Mouse (Mus musculus) forebrain, embryonic 11.5 days (tissue): ENCODE data around the gene Esp22. TPM values are rescaled to one million over a fixed set of nuclear protein-coding genes. Genes with fewer than 3 reads are reported as not detected.
"Not testable (repeated sequence)": the region's sequence is repeated elsewhere in the genome, so short reads cannot be mapped to it uniquely, and the experiment has no call there.

Source experiments
- ATAC-seq: fragments of 200-750 bp; cut with Nextera tagmentation; replicated peaks from 2 replicates; pipeline ENCODE4 v1.8.0; 2017; ENCODE audit warnings: moderate TSS enrichment; ENCODE audit not compliant: low FRiP score
- DNase-seq: peaks from one replicate; pipeline ENCODE4 v3.0.0-alpha.2; 2017; ENCODE audit warnings: low spot score
- H3K27ac ChIP-seq: fragments of 300-500 bp; sonication (generic); 2 replicates; pipeline ENCODE4 v1.5.1; 2014; ENCODE audit warnings: low read depth, low read length
- H3K27me3 ChIP-seq: fragments of 300-500 bp; sonication (generic); 2 replicates; pipeline ENCODE4 v1.6.1; 2014; ENCODE audit warnings: mild to moderate bottlenecking, low read length, mixed read lengths; ENCODE audit not compliant: control insufficient read depth, insufficient read depth
- H3K36me3 ChIP-seq: fragments of 300-500 bp; sonication (generic); 2 replicates; pipeline ENCODE4 v1.6.1; 2014; ENCODE audit warnings: mild to moderate bottlenecking, low read length, moderate library complexity, mixed read lengths; ENCODE audit not compliant: control insufficient read depth, insufficient read depth
- H3K4me1 ChIP-seq: fragments of 300-500 bp; sonication (generic); replicated peaks from 2 replicates; pipeline ENCODE4 v1.6.1; 2014; ENCODE audit warnings: low read length, mixed read lengths; ENCODE audit not compliant: control insufficient read depth, insufficient read depth
- H3K4me2 ChIP-seq: fragments of 300-500 bp; sonication (generic); 2 replicates; pipeline ENCODE4 v1.6.1; 2014; ENCODE audit warnings: low read depth, mild to moderate bottlenecking, low read length, moderate library complexity, mixed read lengths; ENCODE audit not compliant: severe bottlenecking
- H3K4me3 ChIP-seq: fragments of 300-500 bp; sonication (generic); 2 replicates; pipeline ENCODE4 v1.5.1; 2014; ENCODE audit warnings: low read depth, low read length
- H3K9ac ChIP-seq: fragments of 300-500 bp; sonication (generic); 2 replicates; pipeline ENCODE4 v1.6.1; 2014; ENCODE audit warnings: low read length
- H3K9me3 ChIP-seq: fragments of 300-500 bp; sonication (generic); 2 replicates; pipeline ENCODE4 v1.6.1; 2016; ENCODE audit warnings: low read length, mixed read lengths; ENCODE audit not compliant: control insufficient read depth
- WGBS: fragments of 180-500 bp; shearing (Covaris S2); extraction: QIAGEN DNeasy Blood & Tissue Kit; methylation state at CpG from one replicate; pipeline ENCODE4 v1.1.7; 2014; 5-methylcytosine and 5-hydroxymethylcytosine counted together
- polyA plus RNA-seq: library from polyadenylated mRNA; unstranded; fragments of >200 nt; fragmentation: Nextera tagmentation; extraction: Ambion mirVana; gene quantifications from 2 replicates; pipeline ENCODE4 v1.2.1, GENCODE M21; 2014

Esp22 gene
- polyA plus RNA-seq, result not detected in 2 replicates

DNA sequence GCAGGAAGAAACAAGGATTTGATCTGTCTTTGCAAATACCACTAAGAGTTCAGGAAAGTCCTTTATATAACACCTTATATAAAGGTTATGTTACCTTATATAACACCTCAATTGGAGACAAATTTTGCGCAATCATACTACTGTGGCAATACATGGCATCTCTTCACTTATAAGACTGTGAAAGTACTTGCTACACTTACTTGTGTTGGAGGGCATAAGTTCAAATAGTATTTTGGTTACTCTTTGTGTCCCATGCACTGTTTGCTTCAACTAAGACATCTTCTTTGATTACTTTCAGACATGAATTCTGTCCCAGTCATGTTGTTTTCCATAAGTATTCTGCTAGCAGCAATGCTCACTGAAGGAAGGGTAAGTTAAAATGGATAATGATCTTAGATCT is at the start of gene Esp22:
Esp22 (plus strand) TSS at position 301 of the 400 bp plus-strand sequence.
- no peak within 1 kb of the TSS for H3K4me3 ChIP-seq
- no peak within 1 kb of the TSS for H3K27ac ChIP-seq
- WGBS, result 95% methylated on average over 1 of the region's 1 CpGs
- H3K4me2 ChIP-seq, result no peak within 1 kb of the TSS
- H3K4me1 ChIP-seq, result no peaks in the 10 kb centered on the region
- no peaks in the 10 kb centered on the region; the same call in 1 of the 2 replicates for H3K9me3 ChIP-seq
- no peaks in the 10 kb centered on the region for H3K36me3 ChIP-seq
- no peak for DNase-seq
- no peak within 1 kb of the TSS for H3K9ac ChIP-seq
- no peak for ATAC-seq
- H3K27me3 ChIP-seq, result no peaks in the 10 kb centered on the region

DNA sequence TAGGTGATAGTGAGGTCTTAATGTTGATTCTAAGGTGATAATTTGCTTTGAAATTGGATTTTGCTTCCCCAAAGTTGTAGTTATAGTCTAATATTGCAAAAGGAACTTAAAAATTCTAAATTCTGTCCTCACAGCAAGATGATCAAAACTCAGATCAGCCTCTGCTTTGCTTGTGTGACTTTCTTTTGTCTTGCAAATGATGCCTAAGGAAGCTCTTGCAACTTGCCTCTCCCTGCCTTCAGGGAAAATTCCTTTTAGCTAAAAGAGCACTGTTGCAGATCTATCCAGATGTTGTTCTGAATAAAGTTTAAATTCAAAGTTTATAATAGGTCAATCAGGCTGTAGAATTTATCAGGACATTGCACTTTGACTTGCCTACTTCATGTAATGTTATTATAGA is 31.5 kb upstream of the Esp22 start:
- DNase-seq (no peak), ATAC-seq (no peak)
- Histone ChIP-seq H3K36me3 (no peaks in the 10 kb centered on the region), H3K27ac (no peak overlapping the region), H3K9ac (no peak overlapping the region), H3K27me3 (no peaks in the 10 kb centered on the region), H3K4me2 (no peak overlapping the region), H3K4me3 (no peak overlapping the region), H3K4me1 (no peaks in the 10 kb centered on the region), H3K9me3 (peaks cover 4% of the 10 kb centered on the region; the same call in 1 of the 2 replicates)

DNA sequence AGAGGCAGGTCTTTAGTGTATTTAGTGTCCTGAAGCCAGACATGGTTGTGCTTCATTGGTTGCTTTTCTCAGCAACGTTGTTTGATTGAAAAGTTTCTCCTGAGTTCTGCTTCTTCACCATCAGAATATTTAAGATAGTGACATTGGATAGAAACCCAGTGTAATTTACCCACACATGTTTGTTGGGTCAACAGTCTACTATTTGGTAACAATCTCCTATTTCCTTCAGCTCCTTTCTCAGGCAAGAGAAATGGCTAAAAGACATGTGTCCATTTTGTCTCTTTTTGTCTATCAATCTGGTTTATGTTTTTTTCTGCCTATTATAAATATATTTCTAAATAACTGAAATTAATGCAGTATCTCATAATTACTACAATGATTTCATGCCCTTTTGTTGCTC is 18.2 kb upstream of the Esp22 start, which contains the start of gene Esp23:
Esp23 (minus strand) TSS at position 101 of the 400 bp plus-strand sequence.
- no peak within 1 kb of the TSS for H3K27ac ChIP-seq
- no peaks in the 10 kb centered on the region for H3K36me3 ChIP-seq
- no peak within 1 kb of the TSS for H3K9ac ChIP-seq
- no peaks in the 10 kb centered on the region for H3K4me1 ChIP-seq
- WGBS, result 62% methylated on average over 1 of the region's 1 CpGs
- H3K27me3 ChIP-seq, result no peaks in the 10 kb centered on the region
- no peak within 1 kb of the TSS for H3K4me3 ChIP-seq
- no peaks in the 10 kb centered on the region; the same call in 1 of the 2 replicates for H3K9me3 ChIP-seq
- H3K4me2 ChIP-seq, result no peak within 1 kb of the TSS
- no peak for DNase-seq
- ATAC-seq, result no peak

DNA sequence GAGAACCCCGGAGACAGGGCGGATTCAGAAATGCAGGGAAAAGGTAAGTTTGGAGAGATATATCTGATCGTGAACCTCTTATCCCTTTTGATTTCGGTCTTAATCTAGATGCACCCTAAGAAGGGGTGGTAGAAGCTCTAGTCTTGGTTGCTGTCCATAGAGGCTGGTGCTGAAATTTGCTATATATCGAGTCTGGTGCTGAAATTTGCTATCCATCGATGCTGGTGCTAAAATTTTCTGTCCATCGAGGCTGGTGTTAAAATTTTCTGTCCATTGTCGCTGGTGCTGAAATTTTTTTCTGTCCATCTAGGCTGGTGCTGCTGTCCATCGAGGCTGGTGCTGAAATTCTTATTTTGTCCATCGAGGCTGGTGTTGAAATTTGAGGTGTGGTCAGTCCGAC is 12.0 kb downstream of the Esp22 start:
- not testable (repeated sequence) for H3K4me1 ChIP-seq, H3K27ac ChIP-seq, H3K9ac ChIP-seq, H3K36me3 ChIP-seq, H3K9me3 ChIP-seq, H3K4me3 ChIP-seq, H3K4me2 ChIP-seq, ATAC-seq, H3K27me3 ChIP-seq, DNase-seq
- 74% methylated on average over 11 of the region's 11 CpGs for WGBS

DNA sequence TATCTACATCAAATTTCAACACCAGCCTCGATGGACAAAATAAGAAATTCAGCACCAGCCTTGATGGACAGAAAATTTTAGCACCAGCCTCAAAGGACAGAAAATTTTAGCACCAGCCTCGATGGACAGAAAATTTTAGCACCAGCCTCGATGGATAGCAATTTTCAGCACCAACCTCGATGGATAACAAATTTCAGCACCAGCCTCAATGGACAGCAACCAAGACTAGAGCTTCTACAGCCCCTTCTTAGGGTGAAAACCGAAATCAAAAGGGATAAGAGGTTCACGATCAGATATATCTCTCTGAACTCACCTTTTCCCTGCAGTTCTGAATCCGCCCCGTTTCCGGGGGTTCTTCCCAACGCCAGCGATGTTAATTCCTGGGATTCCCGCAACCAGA is 34.0 kb downstream of the Esp22 start:
- not testable (repeated sequence) for DNase-seq, H3K4me1 ChIP-seq, H3K36me3 ChIP-seq, H3K4me3 ChIP-seq, H3K9me3 ChIP-seq, H3K9ac ChIP-seq, H3K27ac ChIP-seq, ATAC-seq, H3K27me3 ChIP-seq, H3K4me2 ChIP-seq
- WGBS, result 78% methylated on average over 12 of the region's 12 CpGs

Other genes with a start within 250 kb of the Esp22 start
- gene Esp24, start 58.6 kb upstream of the Esp22 start, polyA plus RNA-seq, result not detected in 2 replicates
- gene Gm21903, start 52.0 kb upstream of the Esp22 start, polyA plus RNA-seq, result not detected in 2 replicates
- gene Esp23, start 18.3 kb upstream of the Esp22 start, polyA plus RNA-seq, result not detected in 2 replicates